Mouse (Mus musculus): ENCODE measurements around the gene Med28. TPM values are rescaled to one million over a fixed set of nuclear protein-coding genes. Genes with fewer than 3 reads are reported as not detected.

Gene Med28
- polyA plus RNA-seq, 1 experiment from 2014 or later = 314 TPM

GRCm38 (mm10) chr5:45576716-45577115, 56.7 kb downstream of the Med28 start:
- Histone ChIP-seq H3K9me3 (replicated peaks) (no peaks in the 10 kb centered on the region), H3K27me3 (ENCODE audit: low read depth, poor library complexity, severe bottlenecking) (no peaks in the 10 kb centered on the region), H3K4me3 (no peak overlapping the region), H3K36me3 (no peaks in the 10 kb centered on the region), H3K4me1 (peaks cover 13% of the 10 kb centered on the region), H3K27ac (no peak overlapping the region)
- 62% methylated on average over 3 of the region's 3 CpGs for WGBS
- no peak for DNase-seq (ENCODE audit: low spot score)

- H3K27ac ChIP-seq = no peak overlapping the region
- no peaks in the 10 kb centered on the region for H3K36me3 ChIP-seq
- H3K9me3 ChIP-seq (replicated peaks) = no peaks in the 10 kb centered on the region
- WGBS = 90% methylated on average over 1 of the region's 1 CpGs
- no peak overlapping the region for H3K4me3 ChIP-seq
- no peaks in the 10 kb centered on the region for H3K27me3 ChIP-seq (ENCODE audit: low read depth, poor library complexity, severe bottlenecking)
- no peak for DNase-seq (ENCODE audit: low spot score)
- H3K4me1 ChIP-seq = peaks cover 12% of the 10 kb centered on the region
Measured at GRCm38 (mm10) chr5:45577376-45577775, 57.3 kb downstream of the Med28 start.

Other genes with a start within 250 kb of the Med28 start
- 129 and 133 TPM in 2 replicates for gene Qdpr, start 70.0 kb upstream of the Med28 start, polyA plus RNA-seq (2016; fragmentation: Nextera tagmentation; extraction: Ambion mirVana)
- not detected in 2 replicates for gene Clrn2, start 66.5 kb upstream of the Med28 start, polyA plus RNA-seq (2016; fragmentation: Nextera tagmentation; extraction: Ambion mirVana)
- gene Lap3, start 26.9 kb upstream of the Med28 start, polyA plus RNA-seq (2016; fragmentation: Nextera tagmentation; extraction: Ambion mirVana) = 103 and 121 TPM in 2 replicates
- 0.66 and 0.75 TPM in 2 replicates for gene Fam184b, start 119.4 kb downstream of the Med28 start, polyA plus RNA-seq (2016; fragmentation: Nextera tagmentation; extraction: Ambion mirVana)
- gene Ncapg, start 149.7 kb downstream of the Med28 start, polyA plus RNA-seq (2016; fragmentation: Nextera tagmentation; extraction: Ambion mirVana) = 66.6 and 68.9 TPM in 2 replicates

Data from limb, embryonic 10.5 days (tissue).